Mouse (Mus musculus) forebrain, postnatal 0 days (tissue): Measurements from ENCODE around the gene Grwd1. TPM values are rescaled to one million over a fixed set of nuclear protein-coding genes. Genes with fewer than 3 reads are reported as not detected.
"Not testable (repeated sequence)": the region's sequence is repeated elsewhere in the genome, so short reads cannot be mapped to it uniquely, and the experiment has no call there.

ENCODE experiments used
- ATAC-seq: fragments of 200-750 bp; cut with Nextera tagmentation; 2 replicates; pipeline ENCODE4 v1.8.0; 2017; ENCODE audit warnings: mild to moderate bottlenecking, moderate library complexity
- DNase-seq: peaks from one replicate; pipeline ENCODE4 v3.0.0-alpha.2; 2015
- H3K27ac ChIP-seq: fragments of 300-500 bp; sonication (generic); 2 replicates; pipeline ENCODE4 v1.5.1; 2014; ENCODE audit warnings: low read depth, mild to moderate bottlenecking, antibody characterized with exemption, low read length, moderate library complexity, mixed read lengths
- H3K27me3 ChIP-seq: fragments of 300-500 bp; sonication (generic); 2 replicates; pipeline ENCODE4 v1.6.1; 2014; ENCODE audit warnings: mild to moderate bottlenecking, low read length, mixed read lengths; ENCODE audit not compliant: insufficient read depth
- H3K36me3 ChIP-seq: fragments of 300-500 bp; sonication (generic); 2 replicates; pipeline ENCODE4 v1.6.1; 2014; ENCODE audit warnings: mild to moderate bottlenecking, moderate library complexity; ENCODE audit not compliant: insufficient read depth
- H3K4me1 ChIP-seq: fragments of 300-500 bp; sonication (generic); 2 replicates; pipeline ENCODE4 v1.6.1; 2014; ENCODE audit warnings: antibody characterized with exemption; ENCODE audit not compliant: insufficient read depth
- H3K4me2 ChIP-seq: fragments of 300-500 bp; sonication (generic); 2 replicates; pipeline ENCODE4 v1.6.1; 2014; ENCODE audit warnings: low read depth, mild to moderate bottlenecking, moderate library complexity
- H3K4me3 ChIP-seq: fragments of 300-500 bp; sonication (generic); 2 replicates; pipeline ENCODE4 v1.5.1; 2014; ENCODE audit warnings: low read depth, low read length, mixed read lengths
- H3K9ac ChIP-seq: fragments of 300-500 bp; sonication (generic); 2 replicates; pipeline ENCODE4 v1.6.1; 2014; ENCODE audit warnings: mild to moderate bottlenecking
- H3K9me3 ChIP-seq: fragments of 300-500 bp; sonication (generic); 2 replicates; pipeline ENCODE4 v1.6.1; 2016; ENCODE audit warnings: low read length
- CTCF ChIP-seq: sonication (generic); IDR thresholded peaks from 2 replicates; pipeline ENCODE4 v1.5.1; 2016; ENCODE audit warnings: antibody characterized with exemption, control low read depth, low read depth
- WGBS: fragments of 180-500 bp; shearing (Covaris S2); extraction: QIAGEN DNeasy Blood & Tissue Kit; methylation state at CpG from one replicate; pipeline ENCODE4 v1.1.7; 2014; 5-methylcytosine and 5-hydroxymethylcytosine counted together
- polyA plus RNA-seq: library from polyadenylated mRNA; unstranded; fragments of >200 nt; fragmentation: Nextera tagmentation; extraction: Ambion mirVana; gene quantifications from 2 replicates; pipeline ENCODE4 v1.2.1, GENCODE M21; 2015
- total RNA-seq: library from RNA; depleted of rRNA; stranded (reverse); fragments of >200 nt; gene quantifications from 2 replicates; pipeline ENCODE4 v1.2.3, GENCODE M21; 2014; rRNA removed

The Grwd1 gene
- total RNA-seq (39.3 and 41.8 TPM in 2 replicates), polyA plus RNA-seq (55.9 and 60.7 TPM in 2 replicates)

GRCm38 (mm10) chr7:45830427-45831127 lies at the start of gene Grwd1:
Grwd1 (minus strand) TSS chr7:45830944.
- Histone ChIP-seq H3K27ac (peak within 1 kb of the TSS; percentile 70; the same call in 1 of the 2 replicates), H3K9me3 (no peaks in the 10 kb centered on the region), H3K4me2 (peak within 1 kb of the TSS; percentile 84), H3K4me1 (no peaks in the 10 kb centered on the region), H3K27me3 (peaks cover 40% of the 10 kb centered on the region), H3K36me3 (peaks cover 33% of the 10 kb centered on the region), H3K9ac (peak within 1 kb of the TSS; percentile 51), H3K4me3 (peak within 1 kb of the TSS; percentile 88)
- WGBS, result 2% methylated on average over 35 of the region's 35 CpGs
- 0 out of 2 replicates have a peak, but pooled peaks have one; percentile 14 for TF ChIP-seq CTCF
- peak; percentile 94 for ATAC-seq
- DNase-seq, result peak; percentile 95

DNA sequence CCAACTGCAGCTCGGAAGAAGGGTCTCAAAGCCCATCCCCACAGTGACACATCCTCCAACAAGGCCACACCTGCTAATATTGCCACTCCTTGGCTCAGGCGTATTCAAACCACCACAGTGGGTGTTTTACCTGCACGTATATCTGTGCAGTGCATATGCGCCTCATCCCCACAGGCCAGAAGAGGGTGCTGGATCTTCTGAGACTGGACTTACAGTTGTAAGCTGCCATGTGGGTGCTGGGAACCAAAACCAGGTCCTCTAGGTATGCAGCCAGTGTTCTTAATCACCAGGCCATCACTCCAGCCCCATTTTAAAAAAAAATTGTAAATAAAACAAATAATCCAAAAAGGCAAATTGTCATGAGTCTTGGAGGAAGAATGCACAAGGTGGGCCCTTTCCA lies 49.8 kb upstream of the Grwd1 start:
- Histone ChIP-seq H3K4me1 (no peaks in the 10 kb centered on the region), H3K4me2 (no peak overlapping the region), H3K9me3 (no peaks in the 10 kb centered on the region), H3K4me3 (no peak overlapping the region), H3K27ac (no peak overlapping the region), H3K27me3 (no peaks in the 10 kb centered on the region), H3K9ac (no peak overlapping the region), H3K36me3 (peaks cover 88% of the 10 kb centered on the region)
- WGBS, result 100% methylated on average over 4 of the region's 4 CpGs
- TF ChIP-seq CTCF, result no peak
- ATAC-seq (no peak), DNase-seq (no peak)

DNA sequence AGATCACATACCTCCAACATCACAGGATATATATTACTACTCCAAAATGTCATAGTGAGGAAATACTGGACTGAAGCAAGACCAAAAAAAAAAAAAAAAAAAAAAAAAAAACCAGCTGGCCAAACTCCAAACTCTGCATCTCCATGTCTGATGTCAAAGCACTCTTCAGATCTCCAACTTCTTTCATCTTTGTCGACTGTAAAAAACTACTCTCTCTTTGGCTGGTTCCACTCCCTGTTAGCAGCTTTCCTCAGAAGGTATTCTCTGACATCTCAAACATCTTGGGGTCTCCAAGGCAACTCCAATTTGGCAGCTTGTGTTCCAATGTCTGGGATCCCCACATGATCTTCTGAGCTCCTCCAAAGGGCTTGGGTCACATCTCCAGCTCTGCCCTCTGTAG lies 47.5 kb upstream of the Grwd1 start, which contains the start of gene Grin2d:
TSS of gene Grin2d (minus strand) at position 101 of the 400 bp plus-strand sequence.
- not testable (repeated sequence) for H3K27me3 ChIP-seq, H3K27ac ChIP-seq, H3K9ac ChIP-seq, H3K4me3 ChIP-seq, H3K4me1 ChIP-seq, DNase-seq, H3K4me2 ChIP-seq, ATAC-seq, H3K9me3 ChIP-seq
- H3K36me3 ChIP-seq, result peaks cover 79% of the 10 kb centered on the region
- 94% methylated on average over 1 of the region's 1 CpGs for WGBS

DNA sequence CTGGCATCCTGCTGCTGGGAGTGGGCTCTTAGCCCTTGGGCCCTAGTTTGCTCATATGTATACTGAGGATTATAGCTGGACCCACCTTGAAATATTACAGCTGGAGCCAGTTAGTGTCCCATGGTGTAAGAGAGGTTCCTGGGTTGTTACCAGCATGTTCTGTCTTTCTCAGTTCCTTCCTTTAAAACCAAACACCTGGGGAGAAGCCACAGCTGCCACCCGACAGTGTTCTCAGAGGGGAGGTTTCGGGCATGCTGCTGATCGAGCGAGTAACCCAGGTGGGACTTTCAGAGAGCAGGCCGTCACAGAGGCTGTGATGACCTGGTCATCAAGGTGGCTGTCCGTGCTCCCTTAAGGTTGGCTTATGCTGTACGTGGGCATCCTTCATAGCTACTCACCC lies 46.2 kb upstream of the Grwd1 start:
- Histone ChIP-seq H3K9ac (no peak overlapping the region), H3K36me3 (peaks cover 65% of the 10 kb centered on the region), H3K9me3 (no peaks in the 10 kb centered on the region), H3K4me2 (no peak overlapping the region), H3K4me3 (no peak overlapping the region), H3K27me3 (no peaks in the 10 kb centered on the region), H3K4me1 (0 out of 2 replicates have a peak, but pooled peaks cover 5% of the 10 kb centered on the region), H3K27ac (no peak overlapping the region)
- ATAC-seq (no peak), DNase-seq (no peak)
- no peak for TF ChIP-seq CTCF
- whole genome bisulfite sequencing, result 98% methylated on average over 7 of the region's 7 CpGs

GRCm38 (mm10) chr7:45873061-45873947 lies 42.6 kb upstream of the Grwd1 start:
- H3K27me3 ChIP-seq, result no peaks in the 10 kb centered on the region; the same call in 1 of the 2 replicates
- peaks cover 33% of the 10 kb centered on the region for H3K36me3 ChIP-seq
- ATAC-seq, result peak; percentile 50
- peak overlapping the region; percentile 85 for H3K27ac ChIP-seq
- peak; percentile 49 for TF ChIP-seq CTCF
- peaks cover 19% of the 10 kb centered on the region; the same call in 1 of the 2 replicates for H3K4me1 ChIP-seq
- no peaks in the 10 kb centered on the region for H3K9me3 ChIP-seq
- WGBS, result 3% methylated on average over 28 of the region's 28 CpGs
- peak overlapping the region; percentile 90 for H3K9ac ChIP-seq
- H3K4me2 ChIP-seq, result peak overlapping the region; percentile 87
- H3K4me3 ChIP-seq, result peak overlapping the region; percentile 81
- peak; percentile 61 for DNase-seq

GRCm38 (mm10) chr7:45872624-45873023 lies 41.9 kb upstream of the Grwd1 start, which contains the start of gene Kdelr1:
Kdelr1 (plus strand) TSS chr7:45872772.
- Histone ChIP-seq H3K27me3 (no peaks in the 10 kb centered on the region; the same call in 1 of the 2 replicates), H3K9me3 (no peaks in the 10 kb centered on the region), H3K36me3 (peaks cover 29% of the 10 kb centered on the region), H3K27ac (peak within 1 kb of the TSS; percentile 85), H3K4me2 (peak within 1 kb of the TSS; percentile 87), H3K4me3 (peak within 1 kb of the TSS; percentile 81), H3K9ac (peak within 1 kb of the TSS; percentile 90), H3K4me1 (peaks cover 25% of the 10 kb centered on the region)
- 3% methylated on average over 18 of the region's 18 CpGs for WGBS
- ATAC-seq (peak; percentile 81), DNase-seq (peak; percentile 95)
- peak; percentile 96 for TF ChIP-seq CTCF
